Mouse (Mus musculus) C2C12 (cell line): Measurements from ENCODE around the gene Mtss1l. TPM values are rescaled to one million over a fixed set of nuclear protein-coding genes. Genes with fewer than 3 reads are reported as not detected.

ENCODE experiments used
- H3K27me3 ChIP-seq: one replicate; pipeline ENCODE4 v1.6.1; 2011; ENCODE audit not compliant: control insufficient read depth, insufficient read depth, insufficient read length
- H3K36me3 ChIP-seq: one replicate; pipeline ENCODE4 v1.6.1; 2011; ENCODE audit not compliant: control insufficient read depth, insufficient read depth
- H3K4me3 ChIP-seq: one replicate; pipeline ENCODE4 v1.5.1; 2011; ENCODE audit warnings: mild to moderate bottlenecking, control low read depth; ENCODE audit not compliant: poor library complexity, insufficient read depth, severe bottlenecking
- H3K79me2 ChIP-seq: one replicate; pipeline ENCODE4 v1.6.1; 2011; ENCODE audit not compliant: control insufficient read depth, insufficient read depth
- H3K79me3 ChIP-seq: one replicate; pipeline ENCODE4 v1.6.1; 2011; ENCODE audit warnings: low read depth, control low read depth
- H3ac ChIP-seq: one replicate; pipeline ENCODE3; 2011; ENCODE audit warnings: low read depth; ENCODE audit not compliant: control insufficient read depth, insufficient read length
- CEBPB ChIP-seq: IDR thresholded peaks from one replicate; pipeline ENCODE4 v1.6.1; 2011; ENCODE audit warnings: low read depth, mild to moderate bottlenecking, control low read depth, moderate library complexity
- CTCF ChIP-seq: IDR thresholded peaks from one replicate; pipeline ENCODE4 v1.5.1; 2011; ENCODE audit not compliant: control insufficient read depth, insufficient read depth, insufficient read length
- FOSL1 ChIP-seq: IDR thresholded peaks from one replicate; pipeline ENCODE4 v1.8.0; 2011; ENCODE audit warnings: mild to moderate bottlenecking, low read length; ENCODE audit not compliant: poor library complexity, insufficient read depth, severe bottlenecking
- MAX ChIP-seq: IDR thresholded peaks from one replicate; pipeline ENCODE4 v1.6.1; 2011; ENCODE audit warnings: mild to moderate bottlenecking, control low read depth
- MYOD1 ChIP-seq: IDR thresholded peaks from one replicate; pipeline ENCODE4 v1.6.1; 2011; ENCODE audit warnings: low read depth; ENCODE audit not compliant: control insufficient read depth, insufficient read length
- MYOG ChIP-seq: IDR thresholded peaks from one replicate; pipeline ENCODE4 v1.6.1; 2011; ENCODE audit not compliant: control insufficient read depth, insufficient read length; ENCODE audit errors: extremely low read depth
- USF1 ChIP-seq: IDR thresholded peaks from one replicate; pipeline ENCODE4 v1.6.1; 2011; ENCODE audit warnings: low read depth, mild to moderate bottlenecking, control low read depth, moderate library complexity
- polyA plus RNA-seq: library from polyadenylated mRNA; unstranded; fragments of >200 nt; fragmentation: generic; extraction: Trizol; gene quantifications from one replicate; pipeline ENCODE4 v1.2.1, GENCODE M21; 2012; ENCODE audit warnings: missing spikeins

Gene Mtss1l
- polyA plus RNA-seq, 1 experiment = 26.1 TPM

- Histone ChIP-seq H3K79me3 (no peaks in the 10 kb centered on the region), H3K79me2 (no peaks in the 10 kb centered on the region), H3K27me3 (no peaks in the 10 kb centered on the region), H3K4me3 (no peak overlapping the region), H3ac (no peak overlapping the region), H3K36me3 (no peaks in the 10 kb centered on the region)
- TF ChIP-seq MAX (no peak), CEBPB (no peak), CTCF (no peak), USF1 (no peak), MYOD1 (no peak), FOSL1 (no peak), MYOG (no peak)
Measured at GRCm38 (mm10) chr8:110696051-110696450, 25.2 kb upstream of the Mtss1l start.

GRCm38 (mm10) chr8:110697571-110697970, 23.7 kb upstream of the Mtss1l start:
- Histone ChIP-seq H3K4me3 (no peak overlapping the region), H3K79me3 (no peaks in the 10 kb centered on the region), H3K27me3 (no peaks in the 10 kb centered on the region), H3K79me2 (no peaks in the 10 kb centered on the region), H3K36me3 (no peaks in the 10 kb centered on the region), H3ac (no peak overlapping the region)
- no peak for TF ChIP-seq USF1
- no peak for TF ChIP-seq MYOG
- TF ChIP-seq CTCF = no peak
- no peak for TF ChIP-seq CEBPB
- no peak for TF ChIP-seq MAX
- TF ChIP-seq FOSL1 = no peak
- TF ChIP-seq MYOD1 = no peak

- H3K36me3 ChIP-seq = no peaks in the 10 kb centered on the region
- no peak overlapping the region for H3ac ChIP-seq
- no peak overlapping the region for H3K4me3 ChIP-seq
- TF ChIP-seq FOSL1 (no peak), MAX (no peak), MYOD1 (no peak), CEBPB (no peak), MYOG (no peak)
- H3K79me2 ChIP-seq = no peaks in the 10 kb centered on the region
- no peaks in the 10 kb centered on the region for H3K27me3 ChIP-seq
- no peaks in the 10 kb centered on the region for H3K79me3 ChIP-seq
Measured at GRCm38 (mm10) chr8:110698098-110698497, 23.2 kb upstream of the Mtss1l start.

- Histone ChIP-seq H3K36me3 (no peaks in the 10 kb centered on the region), H3K4me3 (no peak overlapping the region), H3K79me3 (no peaks in the 10 kb centered on the region), H3K27me3 (no peaks in the 10 kb centered on the region), H3K79me2 (no peaks in the 10 kb centered on the region), H3ac (no peak overlapping the region)
- TF ChIP-seq MYOD1 (no peak), MYOG (no peak), CEBPB (no peak), FOSL1 (no peak), MAX (no peak), CTCF (no peak), USF1 (no peak)
Measured at GRCm38 (mm10) chr8:110699501-110699900, 21.8 kb upstream of the Mtss1l start.

- no peaks in the 10 kb centered on the region for H3K79me2 ChIP-seq
- H3K79me3 ChIP-seq = no peaks in the 10 kb centered on the region
- H3K27me3 ChIP-seq = no peaks in the 10 kb centered on the region
- no peak overlapping the region for H3ac ChIP-seq
- no peaks in the 10 kb centered on the region for H3K36me3 ChIP-seq
- no peak overlapping the region for H3K4me3 ChIP-seq
- TF ChIP-seq CEBPB (no peak), FOSL1 (no peak), CTCF (no peak), USF1 (no peak), MYOG (no peak), MYOD1 (no peak), MAX (no peak)
Measured at GRCm38 (mm10) chr8:110700561-110700960, 20.7 kb upstream of the Mtss1l start.

GRCm38 (mm10) chr8:110702636-110703459, 18.4 kb upstream of the Mtss1l start:
- Histone ChIP-seq H3K27me3 (no peaks in the 10 kb centered on the region), H3K4me3 (no peak overlapping the region), H3ac (no peak overlapping the region), H3K79me2 (no peaks in the 10 kb centered on the region), H3K36me3 (no peaks in the 10 kb centered on the region), H3K79me3 (no peaks in the 10 kb centered on the region)
- TF ChIP-seq MAX (no peak), USF1 (no peak), MYOD1 (no peak), CTCF (no peak), CEBPB (no peak), FOSL1 (no peak)
